Mouse (Mus musculus) right cerebral cortex, postnatal 10 days (tissue): ENCODE data around the gene Mfap4.

Source experiments
- DNase-seq, 2 experiments: peaks; one replicate each; pipeline ENCODE4 v3.0.0; 2021; ENCODE audit warnings: low spot score in 2 of 2

The Mfap4 gene

DNA sequence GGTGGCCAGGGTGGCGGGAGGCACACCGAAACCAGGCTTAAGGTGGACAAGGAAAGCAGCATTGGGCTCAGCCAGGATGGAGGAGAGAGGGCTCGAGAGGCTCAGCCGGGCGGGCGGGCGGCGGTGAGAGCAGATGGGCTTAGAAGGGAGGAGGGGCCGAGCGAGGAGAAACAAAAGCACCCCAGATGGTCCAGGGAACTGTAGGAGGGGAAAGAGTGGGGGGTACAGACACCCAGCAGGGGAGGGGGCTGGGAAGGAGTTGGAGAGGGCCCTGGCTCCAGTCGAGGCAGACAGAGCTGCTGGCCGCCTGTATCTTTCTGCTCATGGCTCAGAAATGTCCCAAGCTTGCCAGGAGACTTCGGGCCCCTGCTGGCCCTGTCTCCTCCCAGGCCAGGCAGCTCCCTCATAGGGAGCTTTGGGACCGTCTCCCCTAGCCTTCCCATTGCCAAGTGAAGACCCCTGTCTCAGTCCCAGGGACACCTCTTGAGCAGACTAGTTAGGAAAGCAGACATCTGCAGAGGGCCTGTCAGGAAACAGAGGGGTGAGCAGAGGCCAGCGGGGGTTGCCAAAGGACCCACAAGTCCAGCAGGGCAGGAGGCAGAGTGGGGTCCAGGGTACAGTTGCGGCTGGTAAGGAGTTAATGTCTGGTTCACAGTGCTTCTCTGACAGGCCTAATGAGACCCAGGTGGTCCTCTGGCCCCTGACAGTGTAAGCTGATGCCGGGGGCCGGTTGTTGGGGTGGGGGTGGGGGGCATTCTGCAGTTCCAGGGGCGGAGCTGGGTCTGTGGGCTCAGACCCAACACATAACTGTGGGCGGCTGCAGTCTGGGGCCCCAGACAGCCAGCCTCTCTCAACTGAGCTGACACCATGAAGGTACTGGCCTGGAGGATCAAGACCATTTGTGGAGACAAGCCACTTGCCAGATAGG, at the start of gene Mfap4:
TSS of gene Mfap4 (plus strand) at position 819 of the 928 bp plus-strand sequence.
- peak; percentile 84 to 88 for DNase-seq

- no peak for DNase-seq
Measured at GRCm38 (mm10) chr11:61436298-61436697, 48.9 kb upstream of the Mfap4 start.

- no peak for DNase-seq
Measured at GRCm38 (mm10) chr11:61439170-61439569, 46.1 kb upstream of the Mfap4 start.

DNA sequence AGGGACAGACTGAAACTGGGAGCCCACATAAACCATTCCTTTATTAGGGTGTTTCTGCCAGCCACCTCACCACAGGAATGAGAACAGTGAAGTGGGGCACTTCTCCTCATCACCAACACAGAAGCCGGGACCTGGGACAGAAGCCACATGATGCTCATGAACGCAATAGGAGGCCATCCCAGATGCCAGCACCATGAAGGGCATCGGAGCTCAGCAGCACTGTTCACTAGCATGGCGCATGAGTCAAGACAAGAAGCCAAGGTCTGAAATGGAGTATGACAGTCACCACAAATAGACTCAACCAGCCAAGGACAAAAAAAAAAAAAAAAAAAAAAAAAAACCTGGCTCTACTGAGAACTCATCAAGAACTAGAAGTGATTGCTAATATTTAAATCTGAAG, 44.8 kb upstream of the Mfap4 start:
- DNase-seq, result no peak

DNA sequence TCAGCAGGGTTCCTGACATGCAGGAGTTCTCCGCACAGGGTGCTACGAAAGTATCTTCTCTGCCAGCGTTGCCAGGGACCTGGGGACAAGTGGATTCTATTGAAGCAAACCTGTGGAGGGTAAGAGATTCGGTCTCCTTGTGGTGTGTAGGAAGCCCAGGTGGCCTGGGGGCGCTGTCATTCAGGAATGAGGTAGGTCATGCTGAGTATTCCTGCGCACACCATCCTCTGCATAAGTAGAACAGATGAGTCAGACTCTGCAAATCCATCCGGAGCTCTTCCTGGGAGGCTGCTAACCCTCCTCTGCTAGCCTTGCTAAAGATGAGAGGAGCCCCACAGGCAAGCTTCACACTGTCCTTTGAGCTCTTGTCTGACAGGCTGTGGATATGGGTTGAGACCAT, 43.6 kb upstream of the Mfap4 start:
- no peak for DNase-seq

GRCm38 (mm10) chr11:61443807-61444206, 41.4 kb upstream of the Mfap4 start:
- DNase-seq, result no peak

- DNase-seq, result no peak
Measured at GRCm38 (mm10) chr11:61447296-61447695, 37.9 kb upstream of the Mfap4 start.

DNA sequence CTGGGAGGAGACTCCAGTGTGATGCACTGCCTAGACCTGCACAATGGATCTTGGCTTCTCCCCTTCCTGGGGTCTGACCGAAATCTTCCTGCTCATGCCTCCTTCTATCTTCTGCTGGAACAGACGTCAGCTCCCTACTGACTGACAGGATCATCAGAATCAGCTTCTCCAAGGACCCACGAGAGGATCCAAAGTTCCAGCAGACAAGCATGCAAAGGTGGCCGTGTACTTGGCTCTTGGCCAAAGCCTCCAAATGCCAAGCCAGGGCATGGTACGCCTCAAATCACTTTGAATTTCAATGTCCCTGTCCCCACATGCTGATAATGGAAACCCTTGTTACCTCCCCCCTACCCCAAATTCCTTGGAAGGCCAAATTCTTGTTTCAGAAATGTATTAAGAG, 37.2 kb upstream of the Mfap4 start:
- peak in 1 of 2 experiments; percentile 43 for DNase-seq

DNA sequence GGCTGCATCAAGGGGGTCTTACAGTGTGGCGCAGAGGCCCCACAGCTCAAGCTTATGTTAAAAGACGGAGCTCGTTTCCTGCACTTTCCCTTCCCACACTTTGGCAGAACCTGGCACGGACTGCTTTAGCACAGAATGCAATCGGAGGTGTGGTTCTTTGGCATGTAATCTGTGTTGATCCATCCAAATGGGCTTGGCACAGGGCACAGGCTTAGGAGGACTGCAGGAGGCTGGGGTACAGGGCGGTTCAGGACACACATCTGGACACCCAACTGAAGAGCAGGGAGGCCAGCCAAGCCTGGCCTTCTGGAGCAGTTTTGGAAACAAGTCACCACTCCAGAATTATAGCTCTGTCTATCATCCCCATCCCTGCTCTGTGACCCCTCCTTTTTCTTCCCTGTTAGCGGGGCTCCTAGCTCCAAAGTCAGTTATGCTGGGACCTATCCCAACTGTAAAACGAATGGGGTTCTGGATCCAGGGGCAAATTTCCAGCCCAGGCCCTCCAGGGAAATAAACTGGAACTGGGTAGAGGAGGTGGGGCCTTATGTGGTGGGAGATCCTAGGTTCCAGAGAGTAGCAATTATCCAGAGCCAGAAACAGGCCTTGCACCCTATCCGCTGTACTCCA, 36.5 kb upstream of the Mfap4 start:
- peak; percentile 59 to 60 for DNase-seq

- peak; percentile 43 to 53 for DNase-seq
Measured at GRCm38 (mm10) chr11:61449499-61450292, 35.5 kb upstream of the Mfap4 start.

DNA sequence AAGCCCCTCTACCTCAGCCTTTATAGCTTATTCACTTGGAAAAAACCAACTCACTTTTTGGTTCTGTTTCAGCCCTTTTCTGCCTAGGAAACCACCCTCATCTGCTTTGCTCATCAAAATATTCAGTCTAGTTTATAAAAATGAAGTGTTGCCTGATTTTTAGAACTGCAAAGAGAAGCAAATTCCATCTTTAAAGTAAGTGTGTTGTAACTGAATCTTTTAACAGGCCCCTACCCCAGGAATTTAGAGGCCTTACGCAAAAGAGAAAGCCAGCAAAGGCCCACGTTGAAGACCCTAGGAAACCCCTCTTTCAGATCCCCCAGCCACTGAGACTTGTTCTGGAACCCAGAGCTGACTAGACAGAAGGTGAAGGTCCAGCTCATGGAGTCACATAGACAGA, 21.2 kb upstream of the Mfap4 start:
- DNase-seq, result no peak

DNA sequence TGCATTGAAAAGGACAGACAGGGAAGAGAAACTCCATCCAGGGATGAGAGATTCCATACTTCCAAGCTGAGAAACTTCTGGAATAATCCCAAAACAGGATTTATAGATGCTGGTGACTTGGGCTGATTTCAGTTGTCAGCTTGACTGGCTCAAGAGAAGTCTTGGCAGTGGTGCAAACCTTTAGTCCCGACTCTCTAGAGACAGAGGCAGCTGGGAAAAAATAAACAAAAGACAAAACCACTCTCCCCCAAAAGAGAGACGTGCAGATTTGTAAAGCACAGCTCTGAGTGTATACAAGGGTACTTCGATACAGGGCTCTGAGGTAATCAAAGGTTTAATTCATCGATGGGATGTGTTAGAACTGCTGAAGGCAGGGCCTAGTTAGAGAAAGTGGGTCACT, 19.8 kb upstream of the Mfap4 start:
- no peak for DNase-seq

DNA sequence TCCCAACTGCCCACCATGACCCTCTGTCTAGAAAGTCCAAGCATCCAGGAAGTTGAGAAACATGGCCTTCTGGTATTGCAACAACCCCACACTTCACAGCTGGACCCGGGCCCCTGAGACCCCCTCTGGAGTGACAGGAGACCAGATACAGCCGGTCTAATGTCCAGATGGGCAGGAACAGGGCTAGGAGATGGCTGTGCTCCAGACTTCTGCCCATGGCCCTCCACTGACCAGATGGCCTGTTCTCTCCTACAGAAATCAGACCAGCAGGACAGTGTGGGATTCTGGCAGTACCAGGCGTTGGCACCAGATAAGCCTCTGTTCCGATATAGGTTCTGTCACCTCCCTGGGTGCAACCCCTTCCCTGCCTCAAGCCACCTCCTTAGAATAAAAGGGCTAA, 16.7 kb upstream of the Mfap4 start:
- no peak for DNase-seq

GRCm38 (mm10) chr11:61469317-61469917, 15.8 kb upstream of the Mfap4 start:
- DNase-seq, result no peak

DNA sequence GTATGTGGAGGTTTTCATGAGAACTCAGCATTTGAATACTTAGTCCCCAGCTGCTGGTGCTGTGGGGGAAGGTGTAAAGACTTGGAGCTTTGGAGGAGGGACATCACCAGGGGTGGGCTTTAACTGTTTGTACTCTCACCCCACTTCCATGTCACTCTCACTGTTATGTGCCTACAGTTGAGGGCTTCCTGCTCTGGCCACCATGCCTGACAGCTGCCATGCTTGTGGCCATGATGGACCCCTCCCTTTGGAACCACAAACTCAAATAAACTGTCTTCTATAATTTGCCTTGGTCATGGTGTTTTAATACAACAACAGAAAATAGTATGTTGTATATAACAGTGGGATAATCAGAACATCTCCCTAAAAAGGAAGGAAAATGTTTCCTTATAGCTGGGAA, 14.4 kb upstream of the Mfap4 start:
- no peak for DNase-seq

DNA sequence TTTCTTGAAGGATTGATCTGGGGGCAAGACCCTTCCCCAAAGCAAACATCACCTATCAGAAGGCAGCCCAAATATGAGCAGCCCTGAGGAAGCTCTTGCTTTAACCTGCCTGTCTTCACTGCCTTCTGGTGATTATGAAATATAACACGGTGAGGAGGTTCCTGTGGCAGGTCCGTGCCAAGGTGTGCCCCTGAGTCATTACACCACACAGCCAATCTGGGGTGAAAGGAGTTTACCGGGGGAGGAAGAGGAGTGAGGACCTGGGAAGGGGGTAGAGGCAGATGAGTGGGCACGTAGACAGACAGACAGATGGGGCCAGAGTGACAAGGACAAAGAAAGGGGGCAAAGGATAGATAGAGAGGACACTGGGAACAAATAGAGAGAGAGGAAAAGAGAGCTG, 11.6 kb upstream of the Mfap4 start:
- no peak for DNase-seq

- DNase-seq, result peak; percentile 49 to 50
Measured at GRCm38 (mm10) chr11:61476786-61477382, 8.3 kb upstream of the Mfap4 start.

DNA sequence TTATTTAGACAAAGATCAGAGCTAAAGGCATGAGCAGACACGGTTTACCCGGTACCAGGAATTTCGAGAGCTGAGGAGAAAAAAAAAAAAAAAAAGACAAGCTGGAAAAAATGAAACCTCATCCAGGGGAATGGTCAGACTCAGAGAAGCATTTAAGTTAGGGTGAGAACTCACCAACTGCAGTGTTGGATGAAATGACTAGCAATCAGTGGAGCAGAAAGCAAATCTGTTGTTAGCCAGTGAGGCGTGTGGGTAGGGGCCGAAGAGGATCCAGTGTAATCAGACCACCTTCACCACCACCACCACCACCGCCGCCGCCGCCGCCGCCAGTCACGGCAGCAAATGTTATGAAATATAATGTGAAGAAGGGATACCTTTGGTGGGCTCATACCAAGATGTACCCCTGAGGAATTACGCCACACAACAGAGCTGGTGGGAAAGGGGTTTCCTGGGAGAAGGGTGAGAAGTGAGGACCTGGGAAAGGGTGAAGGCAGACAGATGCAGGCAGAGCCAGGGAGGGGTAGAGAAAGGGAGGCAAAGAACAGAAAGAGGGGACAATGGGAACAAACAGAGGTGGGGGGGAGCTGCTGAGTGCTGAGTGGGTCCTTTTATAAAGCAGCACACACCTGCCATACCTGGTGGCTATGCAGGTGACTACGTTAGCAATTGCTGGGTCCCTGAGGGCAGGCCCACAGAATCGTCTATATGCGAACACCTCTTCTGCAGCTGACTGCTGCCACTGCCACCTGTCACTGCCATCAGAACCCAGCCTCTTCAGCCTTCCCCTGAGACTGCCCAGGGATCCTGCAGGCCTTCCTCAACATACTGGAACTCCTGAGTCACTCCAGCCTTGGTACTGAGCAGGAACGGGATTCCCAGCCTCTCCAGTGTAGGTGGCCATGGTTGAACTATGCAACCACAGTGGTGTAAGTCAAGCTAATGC, 7.4 kb upstream of the Mfap4 start:
- peak in 1 of 2 experiments; percentile 25 for DNase-seq

GRCm38 (mm10) chr11:61478788-61479187, 6.4 kb upstream of the Mfap4 start:
- DNase-seq, result no peak
